In genomic region chr2:25579737-25580460, GRCm38 (mm10) we compare ENCODE assay signal across 7 mouse cellular contexts. TPM values are rescaled to one million over a fixed set of nuclear protein-coding genes. Genes with fewer than 3 reads are reported as not detected.
A peak's percentile ranks its signal among the peaks of the same experiment; 100 is the strongest.
DNase-seq lines count a peak whose midpoint lies in the region; ATAC-seq and TF ChIP-seq lines count a peak whose summit lies in the region.

No protein-coding gene starts in this region.

- peak; percentile 58 for ATAC-seq in CD4-positive, CD25-positive, alpha-beta regulatory T cell, adult 4 months
- ATAC-seq in embryonic facial prominence, embryonic 11.5 days (replicated peaks; ENCODE audit: insufficient number of reproducible peaks, low FRiP score, low TSS enrichment, low read depth) = no peak
- no peak for ATAC-seq in neural tube, embryonic 11.5 days (ENCODE audit: insufficient read depth, low FRiP score, low TSS enrichment)

- H3K9ac ChIP-seq in MEL (ENCODE audit: control insufficient read depth, low read depth, low read length, poor library complexity, severe bottlenecking) = no peak overlapping the region
- H3K9ac ChIP-seq in embryonic facial prominence, embryonic 11.5 days (replicated peaks; ENCODE audit: low read length) = no peak overlapping the region
- no peak overlapping the region for H3K9ac ChIP-seq in neural tube, embryonic 11.5 days (ENCODE audit: low read length)

- no peak for TF ChIP-seq RAD21 in MEL (IDR thresholded peaks at IDR 0.05; ENCODE audit: low read depth, low read length)

- H3K4me2 ChIP-seq in embryonic facial prominence, embryonic 11.5 days (ENCODE audit: low read depth, low read length) = no peak overlapping the region
- peak overlapping the region; percentile 12; the same call in 1 of the 2 replicates for H3K4me2 ChIP-seq in neural tube, embryonic 11.5 days (ENCODE audit: low read depth)

- no peak overlapping the region for H3K27ac ChIP-seq in MEL (ENCODE audit: control insufficient read depth, low read depth, low read length)
- H3K27ac ChIP-seq in embryonic facial prominence, embryonic 11.5 days (replicated peaks; ENCODE audit: low read depth, low read length) = no peak overlapping the region
- no peak overlapping the region for H3K27ac ChIP-seq in neural tube, embryonic 11.5 days (ENCODE audit: low read depth, low read length)

- no peak for TF ChIP-seq POLR2A in MEL (IDR thresholded peaks at IDR 0.05; ENCODE audit: control insufficient read depth in 1 of 2, insufficient read depth in 1 of 2, low read depth in 1 of 2, low read length in 2 of 2, poor library complexity in 1 of 2)

- TF ChIP-seq CTCF in MEL (IDR thresholded peaks at IDR 0.05 in 2 of 3, conservative IDR thresholded peaks at IDR 0.05 in 1 of 3; ENCODE audit: control insufficient read depth in 1 of 3, insufficient read depth in 1 of 3, low read depth in 2 of 3, low read length in 3 of 3, poor library complexity in 1 of 3, severe bottlenecking in 1 of 3) = peak; percentile 39 to 45 (median 40)

- DNase-seq in MEL (ENCODE audit: low read depth, low spot score) (peak; percentile 26), liver (peak; percentile 45)
- DNase-seq in embryonic facial prominence, embryonic 11.5 days (ENCODE audit: low spot score) = peak; percentile 75
- DNase-seq in induced T-regulatory cell, adult 2 months (ENCODE audit: low read depth) = peak; percentile 86
- peak; percentile 38 for DNase-seq in neural tube, embryonic 11.5 days (ENCODE audit: low spot score)
- DNase-seq in adrenal gland, adult 18-20 months (ENCODE audit: low spot score in 2 of 2) = no peak

- no peaks in the 10 kb centered on the region for H3K27me3 ChIP-seq in MEL (ENCODE audit: control insufficient read depth in 1 of 2, insufficient read depth in 2 of 2, low read length in 2 of 2)
- H3K27me3 ChIP-seq in embryonic facial prominence, embryonic 11.5 days (ENCODE audit: control insufficient read depth, insufficient read depth, low read length) = peaks cover 57% of the 10 kb centered on the region
- H3K27me3 ChIP-seq in neural tube, embryonic 11.5 days (ENCODE audit: control insufficient read depth, insufficient read depth, low read length) = peaks cover 59% of the 10 kb centered on the region

- peaks cover 0 to 20% of the 10 kb centered on the region in 2 experiments; a peak in 2 of 4 replicates for H3K4me1 ChIP-seq in MEL (ENCODE audit: control insufficient read depth in 1 of 2, insufficient read depth in 2 of 2, low read length in 2 of 2)
- peaks cover 5% of the 10 kb centered on the region for H3K4me1 ChIP-seq in embryonic facial prominence, embryonic 11.5 days (ENCODE audit: control insufficient read depth, insufficient read depth, low read length)
- H3K4me1 ChIP-seq in neural tube, embryonic 11.5 days (ENCODE audit: control insufficient read depth, insufficient read depth, low read length) = peaks cover 30% of the 10 kb centered on the region

- H3K9me3 ChIP-seq in MEL (replicated peaks; ENCODE audit: insufficient read depth, low read length) = no peaks in the 10 kb centered on the region
- H3K9me3 ChIP-seq in embryonic facial prominence, embryonic 11.5 days (replicated peaks; ENCODE audit: control insufficient read depth, low read length) = no peaks in the 10 kb centered on the region
- H3K9me3 ChIP-seq in neural tube, embryonic 11.5 days (ENCODE audit: control insufficient read depth, low read length) = no peaks in the 10 kb centered on the region

- no peak for TF ChIP-seq EP300 in MEL (IDR thresholded peaks at IDR 0.05; ENCODE audit: low read depth in 1 of 2, low read length in 2 of 2)

- H3K36me3 ChIP-seq in MEL (ENCODE audit: control insufficient read depth in 1 of 2, insufficient read depth in 2 of 2, low read length in 2 of 2) = peaks cover 3 to 7% of the 10 kb centered on the region in 2 experiments
- peaks cover 5% of the 10 kb centered on the region for H3K36me3 ChIP-seq in embryonic facial prominence, embryonic 11.5 days (replicated peaks; ENCODE audit: control insufficient read depth, insufficient read depth, low read depth, low read length)
- H3K36me3 ChIP-seq in neural tube, embryonic 11.5 days (ENCODE audit: control insufficient read depth, insufficient read depth, low read length) = peaks cover 4% of the 10 kb centered on the region; the same call in 1 of the 2 replicates

- no peaks in the 10 kb centered on the region; the same call in 1 of the 2 replicates for H3K79me2 ChIP-seq in MEL (ENCODE audit: control insufficient read depth, insufficient read depth, low read length, poor library complexity)

- no peak overlapping the region for H3K4me3 ChIP-seq in MEL (ENCODE audit: control insufficient read depth in 1 of 2, insufficient read depth in 1 of 2, low read depth in 2 of 2, low read length in 2 of 2)
- peak overlapping the region; percentile 14; the same call in 1 of the 2 replicates for H3K4me3 ChIP-seq in embryonic facial prominence, embryonic 11.5 days (ENCODE audit: low read depth, low read length)
- H3K4me3 ChIP-seq in neural tube, embryonic 11.5 days (ENCODE audit: low read depth, low read length) = no peak overlapping the region

- WGBS in embryonic facial prominence, embryonic 11.5 days = 4% methylated on average over 27 of the region's 27 CpGs
- 5% methylated on average over 27 of the region's 27 CpGs for WGBS in neural tube, embryonic 11.5 days

TF ChIP-seq in MEL, 35 proteins besides CTCF, POLR2A, EP300 and RAD21:
- peak; percentile 16; the same call in 1 of the 2 replicates for TF ChIP-seq SMC3 (IDR thresholded peaks at IDR 0.05; ENCODE audit: low read depth, low read length)
- no peak for TF ChIP-seq KAT2A (conservative IDR thresholded peaks at IDR 0.05; ENCODE audit: low read depth, low read length)
- TF ChIP-seq ZNF384 (IDR thresholded peaks at IDR 0.05; ENCODE audit: low read depth, low read length) = no peak
- TF ChIP-seq RCOR1 (IDR thresholded peaks at IDR 0.05; ENCODE audit: low read depth, low read length) = no peak
TF ChIP-seq in MEL: peak in this region for 1.

RNA-seq across cellular contexts. Expression of gene Ajm1, which starts 1.7 kb away (rescaled TPM):
- polyA plus RNA-seq in CD4-positive, CD25-positive, alpha-beta regulatory T cell, adult 4 months (2017; shearing (Covaris generic)) = not detected
- 0.04 and 0.07 TPM in 2 replicates for total RNA-seq in MEL (2012; rRNA removed)
- polyA plus RNA-seq in MEL (2012; ENCODE audit: insufficient read depth in 1 of 2, insufficient read length in 2 of 2, low read depth in 1 of 2, low replicate concordance in 2 of 2, missing spikeins in 1 of 2) = under 1 TPM in 1 of 2 experiments, not detected in 1; 0.32 TPM
- polyA plus RNA-seq in embryonic facial prominence, embryonic 11.5 days (2014; fragmentation: Nextera tagmentation; extraction: Ambion mirVana) = 0.07 and 0.25 TPM in 2 replicates
- polyA plus RNA-seq in neural tube, embryonic 11.5 days (2014; fragmentation: Nextera tagmentation; extraction: Ambion mirVana) = 0.19 and 0.46 TPM in 2 replicates
- 1 to 10 TPM; 1.5 to 1.7 TPM for total RNA-seq in adrenal gland, adult 18-20 months (2021)

RNA-seq across cellular contexts. Expression of gene Phpt1, which starts 4.9 kb away (rescaled TPM):
- polyA plus RNA-seq in CD4-positive, CD25-positive, alpha-beta regulatory T cell, adult 4 months (2017; shearing (Covaris generic)) = 10 to 100 TPM; 53.9 to 66.8 TPM
- total RNA-seq in MEL (2012; rRNA removed) = 34.7 and 47.0 TPM in 2 replicates
- polyA plus RNA-seq in MEL (2012; ENCODE audit: insufficient read depth in 1 of 2, insufficient read length in 2 of 2, low read depth in 1 of 2, low replicate concordance in 2 of 2, missing spikeins in 1 of 2) = 10 to 100 TPM in 1 of 2 experiments, not detected in 1; 73.7 TPM
- 145 and 157 TPM in 2 replicates for polyA plus RNA-seq in embryonic facial prominence, embryonic 11.5 days (2014; fragmentation: Nextera tagmentation; extraction: Ambion mirVana)
- 161 and 167 TPM in 2 replicates for polyA plus RNA-seq in neural tube, embryonic 11.5 days (2014; fragmentation: Nextera tagmentation; extraction: Ambion mirVana)
- total RNA-seq in adrenal gland, adult 18-20 months (2021) = 10 to 100 TPM; 49.4 to 69.5 TPM

RNA-seq across cellular contexts. Expression of gene Mamdc4, which starts 5.3 kb away (rescaled TPM):
- 1 to 10 TPM; 1.6 to 4.7 TPM for polyA plus RNA-seq in CD4-positive, CD25-positive, alpha-beta regulatory T cell, adult 4 months (2017; shearing (Covaris generic))
- 17.6 and 24.0 TPM in 2 replicates for total RNA-seq in MEL (2012; rRNA removed)
- polyA plus RNA-seq in MEL (2012; ENCODE audit: insufficient read depth in 1 of 2, insufficient read length in 2 of 2, low read depth in 1 of 2, low replicate concordance in 2 of 2, missing spikeins in 1 of 2) = 10 to 100 TPM in 1 of 2 experiments, not detected in 1; 21.6 TPM
- 1.2 and 8.5 TPM in 2 replicates for polyA plus RNA-seq in embryonic facial prominence, embryonic 11.5 days (2014; fragmentation: Nextera tagmentation; extraction: Ambion mirVana)
- 1.5 and 4.4 TPM in 2 replicates for polyA plus RNA-seq in neural tube, embryonic 11.5 days (2014; fragmentation: Nextera tagmentation; extraction: Ambion mirVana)
- total RNA-seq in adrenal gland, adult 18-20 months (2021) = 1 to 10 TPM; 3.4 to 4.4 TPM

RNA-seq across cellular contexts. Expression of gene Edf1, which starts 22.3 kb away (rescaled TPM):
- 100 to 1,000 TPM; 257 to 281 TPM for polyA plus RNA-seq in CD4-positive, CD25-positive, alpha-beta regulatory T cell, adult 4 months (2017; shearing (Covaris generic))
- total RNA-seq in MEL (2012; rRNA removed) = 135 and 142 TPM in 2 replicates
- 100 to 1,000 TPM in 1 of 2 experiments, not detected in 1; 318 TPM for polyA plus RNA-seq in MEL (2012; ENCODE audit: insufficient read depth in 1 of 2, insufficient read length in 2 of 2, low read depth in 1 of 2, low replicate concordance in 2 of 2, missing spikeins in 1 of 2)
- 336 and 375 TPM in 2 replicates for polyA plus RNA-seq in embryonic facial prominence, embryonic 11.5 days (2014; fragmentation: Nextera tagmentation; extraction: Ambion mirVana)
- polyA plus RNA-seq in neural tube, embryonic 11.5 days (2014; fragmentation: Nextera tagmentation; extraction: Ambion mirVana) = 340 and 345 TPM in 2 replicates
- total RNA-seq in adrenal gland, adult 18-20 months (2021) = 100 to 1,000 TPM; 302 to 308 TPM

RNA-seq across cellular contexts. Expression of gene Rabl6, which starts 28.4 kb away (rescaled TPM):
- 10 to 100 TPM; 17.0 to 20.1 TPM for polyA plus RNA-seq in CD4-positive, CD25-positive, alpha-beta regulatory T cell, adult 4 months (2017; shearing (Covaris generic))
- 66.1 and 76.9 TPM in 2 replicates for total RNA-seq in MEL (2012; rRNA removed)
- 100 to 1,000 TPM in 1 of 2 experiments, 10 to 100 TPM in 1; 84.7 to 104 TPM for polyA plus RNA-seq in MEL (2012; ENCODE audit: insufficient read depth in 1 of 2, insufficient read length in 2 of 2, low read depth in 1 of 2, low replicate concordance in 2 of 2, missing spikeins in 1 of 2)
- polyA plus RNA-seq in embryonic facial prominence, embryonic 11.5 days (2014; fragmentation: Nextera tagmentation; extraction: Ambion mirVana) = 44.3 and 46.0 TPM in 2 replicates
- 62.3 and 64.4 TPM in 2 replicates for polyA plus RNA-seq in neural tube, embryonic 11.5 days (2014; fragmentation: Nextera tagmentation; extraction: Ambion mirVana)
- 10 to 100 TPM; 82.3 to 97.5 TPM for total RNA-seq in adrenal gland, adult 18-20 months (2021)

Comparison
In these comparisons a context has a peak if more than half of its experiments do, and no peak if none do; other contexts are left out.
1. DNase-seq: peak in MEL (single experiment), embryonic facial prominence, embryonic 11.5 days (single experiment), induced T-regulatory cell, adult 2 months (single experiment), liver (single experiment) and neural tube, embryonic 11.5 days (single experiment); none in adrenal gland, adult 18-20 months (0 of 2).